Mouse (Mus musculus) frontal cortex, postnatal 25 days (tissue): Measurements from ENCODE around the gene Slc8a2.

ENCODE experiments used
- DNase-seq, 2 experiments: peaks; one replicate each; pipeline ENCODE4 v3.0.0; 2022; ENCODE audit warnings: low spot score in 2 of 2

The Slc8a2 gene

DNA sequence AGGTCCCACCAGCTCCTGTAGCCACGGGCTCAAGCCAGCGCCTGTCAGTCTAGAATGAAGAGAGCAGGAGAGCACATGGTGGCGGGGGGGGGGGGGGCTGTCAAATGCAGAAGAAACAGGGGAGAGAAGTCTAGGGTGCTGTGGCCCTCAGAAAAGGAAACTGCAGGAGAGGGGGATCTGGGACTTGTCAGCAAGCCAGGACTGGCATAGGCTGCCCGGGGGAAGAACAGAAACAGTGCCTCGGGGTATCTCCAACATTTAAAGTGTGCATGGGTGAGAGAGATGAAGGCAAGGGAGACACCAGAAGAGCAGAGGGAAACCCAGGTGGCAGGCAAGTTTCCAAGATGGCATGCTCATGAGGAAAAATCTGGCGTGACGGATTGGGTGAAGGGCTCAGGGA lies 32.4 kb downstream of the Slc8a2 start:
- DNase-seq: no peak

- DNase-seq: no peak
Measured at GRCm38 (mm10) chr7:16172141-16172581, 42.5 kb downstream of the Slc8a2 start.

DNA sequence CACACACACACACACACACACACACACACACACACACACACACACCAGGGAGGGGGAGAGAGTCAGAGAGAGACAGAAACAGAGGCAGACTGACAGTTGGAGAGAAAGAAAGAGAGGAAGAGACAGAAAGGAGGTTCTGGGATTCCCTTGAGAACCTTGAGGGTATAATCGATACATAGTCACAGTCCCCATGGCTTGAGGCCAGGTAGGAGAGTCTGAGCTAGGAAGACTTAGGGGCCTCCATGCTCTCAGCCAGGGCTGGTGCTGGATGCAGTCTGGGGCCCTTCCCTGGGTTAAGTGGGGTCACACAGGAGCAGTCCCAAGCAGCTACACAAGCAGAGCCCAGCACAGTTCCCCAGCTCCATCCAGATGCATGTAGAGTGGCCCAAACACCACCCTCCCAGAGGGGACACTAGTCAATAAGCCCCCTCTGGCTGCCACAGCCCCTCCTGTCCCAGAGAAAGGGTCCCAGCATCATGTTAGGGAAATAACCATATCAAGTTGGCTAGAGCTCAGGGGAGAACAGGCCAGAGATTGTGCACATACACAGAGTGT lies 43.0 kb downstream of the Slc8a2 start:
- no peak for DNase-seq

DNA sequence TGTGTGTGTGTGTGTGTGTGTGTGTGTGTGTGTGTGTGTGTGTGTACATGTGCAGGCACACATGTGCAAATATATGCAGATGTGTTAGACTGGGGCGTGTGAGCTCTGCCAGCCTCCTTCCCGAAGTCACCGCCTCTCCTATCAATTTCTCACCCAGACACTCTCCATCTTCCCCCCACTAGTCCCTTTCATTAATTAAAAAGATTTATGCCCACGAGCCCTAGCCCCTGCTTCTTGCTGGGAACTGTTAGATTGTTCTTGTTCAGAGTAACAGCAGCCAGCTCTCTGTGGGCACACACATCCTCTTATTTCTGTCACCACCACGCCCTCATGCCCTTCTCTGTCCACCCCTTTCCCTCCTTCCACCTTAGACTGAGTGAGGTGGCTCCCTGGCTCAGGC lies 43.5 kb downstream of the Slc8a2 start:
- DNase-seq: no peak

GRCm38 (mm10) chr7:16174597-16175541 lies 45.2 kb downstream of the Slc8a2 start, which contains the start of gene Meis3:
Meis3 (plus strand) TSS chr7:16175090.
- no peak for DNase-seq

DNA sequence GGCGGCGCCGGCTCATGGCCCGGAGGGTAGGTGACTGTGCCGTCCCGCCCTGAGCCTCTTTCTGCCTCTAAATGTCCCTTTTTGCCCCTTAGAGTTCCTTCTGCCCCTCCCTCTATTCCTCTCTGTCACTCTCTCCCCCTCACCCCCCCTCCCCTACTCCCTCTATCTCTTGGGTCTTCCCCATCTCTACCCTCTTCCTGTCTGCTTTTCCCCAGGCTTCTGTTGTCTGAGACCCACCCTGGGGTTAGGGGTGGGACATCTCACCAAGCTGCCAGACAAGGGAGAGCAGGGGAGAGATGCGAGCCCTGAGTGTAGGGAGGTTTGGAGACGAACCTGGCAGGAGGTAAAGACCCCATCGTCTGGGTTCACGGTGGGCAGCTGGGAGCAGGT lies 45.9 kb downstream of the Slc8a2 start:
- no peak for DNase-seq

DNA sequence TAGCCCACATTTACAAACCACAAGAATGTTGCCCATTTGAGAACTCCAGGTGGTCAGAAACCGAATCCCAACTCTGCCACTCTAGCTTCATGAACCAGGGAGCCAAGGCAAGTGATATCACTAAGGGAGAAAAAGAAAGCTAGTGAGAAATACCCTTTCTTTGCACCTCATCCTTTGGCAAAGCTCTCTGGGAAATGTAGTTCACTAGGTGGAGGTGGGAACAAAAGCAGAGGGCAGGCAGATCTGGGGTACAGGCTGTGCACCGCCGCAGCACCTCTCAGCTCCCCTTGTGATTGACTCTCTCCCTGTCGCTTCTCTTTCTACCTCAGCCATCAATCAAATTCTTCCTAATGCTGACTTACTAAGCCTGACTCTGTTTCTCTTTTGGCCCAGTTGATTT lies 48.5 kb downstream of the Slc8a2 start:
- DNase-seq: no peak

DNA sequence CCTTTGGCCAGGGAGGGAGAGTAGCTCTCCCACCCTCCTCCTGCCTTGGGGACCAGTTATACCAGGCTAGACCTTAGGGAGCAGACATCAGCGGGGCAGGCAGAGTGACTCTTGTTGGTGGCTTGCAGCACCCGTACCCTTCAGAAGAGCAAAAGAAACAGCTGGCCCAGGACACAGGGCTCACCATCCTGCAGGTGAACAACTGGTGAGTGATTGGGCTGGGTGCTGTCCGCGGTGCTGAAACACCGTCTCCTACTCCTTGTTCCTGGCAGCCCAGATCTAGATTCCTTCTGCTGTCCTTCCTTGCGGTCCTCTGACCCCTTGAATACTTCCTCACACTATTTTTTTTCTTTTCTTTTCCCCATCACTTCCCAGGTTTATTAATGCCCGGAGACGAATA lies 54.0 kb downstream of the Slc8a2 start:
- DNase-seq: no peak

- DNase-seq: no peak
Measured at GRCm38 (mm10) chr7:16187494-16187893, 57.9 kb downstream of the Slc8a2 start.

- DNase-seq: peak; percentile 83 to 84
Measured at GRCm38 (mm10) chr7:16192315-16192714, 62.7 kb downstream of the Slc8a2 start.

DNA sequence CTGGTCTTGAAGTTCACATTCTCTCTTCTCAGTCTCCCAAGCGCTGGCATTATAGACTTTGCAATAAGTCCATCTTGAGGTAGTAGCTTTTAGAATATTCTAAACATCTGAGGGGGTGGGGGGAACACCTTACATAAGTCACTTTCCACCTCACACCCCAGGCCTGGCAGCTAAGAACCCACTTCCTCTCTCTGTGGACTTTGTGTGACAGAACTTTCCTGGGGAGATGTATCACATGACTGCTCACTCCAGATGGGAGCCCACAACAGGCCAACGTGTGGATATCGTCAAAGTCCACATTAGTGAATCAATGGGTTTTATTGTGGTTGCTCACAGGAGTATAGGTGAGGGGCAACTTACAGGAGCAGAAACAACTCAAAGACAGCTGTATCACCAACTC lies 64.1 kb downstream of the Slc8a2 start:
- DNase-seq: no peak

GRCm38 (mm10) chr7:16196616-16197015 lies 67.0 kb downstream of the Slc8a2 start:
- no peak for DNase-seq

GRCm38 (mm10) chr7:16197166-16197565 lies 67.5 kb downstream of the Slc8a2 start:
- no peak for DNase-seq

GRCm38 (mm10) chr7:16198540-16198939 lies 68.9 kb downstream of the Slc8a2 start:
- DNase-seq: no peak

- no peak for DNase-seq
Measured at GRCm38 (mm10) chr7:16201136-16201535, 71.5 kb downstream of the Slc8a2 start.

DNA sequence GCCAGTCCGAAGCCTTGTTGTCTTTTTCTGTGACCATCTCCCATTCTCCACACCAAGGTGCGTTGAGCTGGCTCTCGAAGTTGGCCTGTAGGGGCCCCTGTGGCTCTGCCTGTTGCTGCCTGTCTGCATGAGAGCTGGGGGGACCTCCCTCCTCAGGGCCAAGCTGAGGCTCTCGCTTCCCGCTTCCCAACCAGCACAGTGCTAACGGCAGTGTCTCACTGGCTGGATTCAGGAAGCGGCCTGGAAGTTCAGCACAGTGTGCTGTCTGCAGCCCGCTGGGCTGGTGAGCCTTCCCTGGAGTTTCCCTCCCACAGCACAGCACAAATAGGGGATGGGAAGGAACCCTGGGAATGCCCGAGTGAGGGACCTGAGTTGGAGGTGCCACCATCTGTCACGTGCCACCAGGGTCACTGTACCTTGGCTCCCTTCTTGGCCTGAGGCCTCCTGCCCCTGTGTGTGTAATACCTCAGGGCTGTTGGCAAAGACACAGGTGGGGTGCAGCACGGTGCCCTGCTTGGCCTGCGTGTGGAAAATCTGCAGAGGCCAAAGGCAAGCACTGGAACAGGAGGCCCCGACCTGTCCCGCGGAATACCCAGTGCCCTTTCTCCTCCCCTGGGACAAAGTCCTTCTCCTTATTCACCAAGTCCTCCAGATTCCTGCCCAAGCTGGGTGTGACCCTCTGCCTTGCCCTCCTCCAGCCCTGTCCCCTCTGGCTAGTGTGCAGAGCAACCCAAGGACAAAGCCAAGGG lies 73.3 kb downstream of the Slc8a2 start:
- DNase-seq: no peak

DNA sequence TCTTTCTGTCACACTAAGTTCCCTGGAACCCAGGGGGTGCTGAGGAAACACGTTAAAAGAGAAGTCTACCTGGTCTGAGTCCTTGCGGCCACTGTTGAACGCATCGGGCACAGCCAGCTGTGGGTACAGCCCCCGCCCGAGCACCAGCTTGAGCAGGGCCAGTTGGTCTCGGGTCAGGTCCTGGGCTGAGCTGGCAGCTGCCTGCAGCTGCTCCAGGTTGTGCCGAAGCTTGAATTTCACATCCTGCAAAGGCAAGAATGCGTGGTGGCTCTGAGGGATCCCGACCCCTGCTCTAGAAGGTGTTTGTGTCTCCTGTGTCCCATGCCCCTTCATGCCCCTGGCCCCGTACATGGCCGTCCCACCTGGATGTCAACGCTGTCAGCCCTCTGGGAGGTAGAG lies 73.9 kb downstream of the Slc8a2 start:
- no peak for DNase-seq

GRCm38 (mm10) chr7:16204791-16205190 lies 75.2 kb downstream of the Slc8a2 start:
- no peak for DNase-seq

DNA sequence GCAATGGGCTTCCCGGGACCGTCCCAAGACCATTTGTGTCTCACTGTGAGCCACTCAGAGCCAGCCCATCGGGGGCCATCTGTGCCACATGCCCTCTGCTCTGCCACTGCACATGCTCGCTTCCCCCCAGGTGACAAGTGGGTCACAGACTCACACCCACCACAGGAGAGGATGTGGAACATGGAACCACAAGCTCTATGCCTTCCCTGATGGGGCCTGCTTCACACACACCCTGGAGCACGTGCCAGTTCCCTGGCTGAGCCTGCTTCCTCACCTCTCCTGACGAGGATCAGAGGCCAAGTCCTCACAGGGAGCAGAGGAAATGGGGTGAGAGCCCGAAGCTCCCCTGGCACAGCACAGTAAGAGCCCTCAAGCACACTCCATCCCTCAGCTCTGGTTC lies 77.5 kb downstream of the Slc8a2 start:
- no peak for DNase-seq

DNA sequence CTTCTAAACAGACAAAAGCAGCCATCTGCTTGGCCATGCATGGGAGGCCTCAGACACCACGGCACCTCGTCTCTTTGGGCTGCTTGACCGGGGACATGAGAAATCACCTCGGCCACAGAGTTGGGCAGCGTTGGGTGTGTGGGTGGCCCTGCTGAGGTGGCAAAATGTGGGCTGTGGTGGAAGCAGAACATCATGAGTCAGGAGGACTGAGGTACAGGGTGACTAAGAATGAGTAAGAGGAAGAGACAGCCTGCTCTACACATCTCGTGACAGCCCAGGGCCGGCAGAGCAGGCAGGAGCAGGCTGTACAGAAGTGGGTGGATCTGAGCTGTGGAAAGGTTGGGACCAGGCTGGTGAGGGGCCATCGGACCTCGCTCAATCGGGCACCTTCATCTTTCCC lies 77.9 kb downstream of the Slc8a2 start:
- DNase-seq: peak in 1 of 2 experiments; percentile 25

DNA sequence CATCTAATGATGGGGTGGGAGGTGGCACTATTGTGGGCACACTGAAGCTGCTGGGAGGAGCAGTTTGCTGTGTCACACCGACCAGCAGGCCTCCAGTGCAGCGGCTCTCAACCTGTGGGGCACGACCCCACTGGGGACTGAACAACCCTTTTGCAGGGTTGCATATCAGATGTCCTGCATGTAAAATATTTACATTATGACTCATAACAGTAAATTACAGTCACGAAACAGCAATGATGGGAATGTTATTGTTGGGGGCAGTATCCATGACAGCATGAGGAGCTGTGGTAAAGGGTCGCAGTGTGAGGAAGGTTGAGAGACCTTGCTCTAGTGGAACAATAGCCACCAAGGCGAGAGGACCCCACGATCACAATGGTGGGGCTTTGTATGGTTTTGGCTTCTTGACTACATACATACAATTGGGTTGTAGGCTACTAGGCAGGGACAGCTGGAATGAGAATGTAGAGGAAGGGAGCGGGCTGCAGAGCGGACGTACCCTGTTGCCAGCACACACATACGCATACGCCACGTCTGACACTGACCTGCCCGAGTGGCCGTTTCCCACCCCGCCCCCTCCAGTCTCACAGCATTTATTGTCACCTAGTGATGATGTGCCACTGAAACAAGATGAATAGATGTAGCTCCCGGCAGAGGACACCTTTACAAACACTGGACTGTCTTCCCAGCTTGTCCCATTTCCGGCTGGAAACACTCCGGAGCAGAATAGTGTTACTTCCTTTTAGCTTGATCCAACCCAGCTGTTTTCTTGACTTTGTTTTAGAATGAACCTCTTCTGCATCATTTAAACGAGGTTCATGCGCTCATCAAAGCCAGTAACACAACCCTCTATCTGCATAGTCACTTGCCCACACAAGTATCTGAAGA lies 79.4 kb downstream of the Slc8a2 start:
- no peak for DNase-seq
